Mouse (Mus musculus): ENCODE data around the gene Rnd1. TPM values are rescaled to one million over a fixed set of nuclear protein-coding genes. Genes with fewer than 3 reads are reported as not detected.

The Rnd1 gene
- polyA plus RNA-seq, 2 experiments = 0.24 to 0.67 TPM

GRCm38 (mm10) chr15:98645057-98646026, 31.9 kb downstream of the Rnd1 start:
- ATAC-seq (ENCODE audit: insufficient read depth) = no peak

GRCm38 (mm10) chr15:98644406-98644805, 32.9 kb downstream of the Rnd1 start:
- Histone ChIP-seq H3K4me1 (replicated peaks; ENCODE audit: control insufficient read depth in 2 of 2, insufficient read depth in 2 of 2, low read length in 1 of 2) (no peaks in the 10 kb centered on the region), H3K27me3 (ENCODE audit: control insufficient read depth, insufficient read depth, low read length) (peaks cover 4% of the 10 kb centered on the region), H3K36me3 (replicated peaks; ENCODE audit: control insufficient read depth, insufficient read depth, low read depth) (peaks cover 34% of the 10 kb centered on the region), H3K4me3 (ENCODE audit: insufficient read depth in 1 of 2, low read depth in 2 of 2, low read length in 2 of 2) (no peak overlapping the region), H3K4me2 (ENCODE audit: low read depth) (no peak overlapping the region), H3K9me3 (ENCODE audit: control insufficient read depth, low read length) (no peaks in the 10 kb centered on the region), H3K27ac (no peak overlapping the region), H3K9ac (replicated peaks) (no peak overlapping the region)
- 85% methylated on average over 12 of the region's 12 CpGs for WGBS (ENCODE audit: insufficient replicate concordance)
- ATAC-seq (ENCODE audit: insufficient read depth) = peak; percentile 24; the same call in 1 of the 2 replicates
- TF ChIP-seq CTCF (IDR thresholded peaks at IDR 0.05; ENCODE audit: low read depth) (no peak), EP300 (IDR thresholded peaks at IDR 0.05; ENCODE audit: low read depth) (no peak)
- DNase-seq (ENCODE audit: low read depth in 3 of 3, low spot score in 3 of 3) = no peak

More at GRCm38 (mm10) chr15:98645057-98646026, 31.9 kb downstream of the Rnd1 start:
- Histone ChIP-seq H3K9ac (replicated peaks) (no peak overlapping the region), H3K4me2 (ENCODE audit: low read depth) (no peak overlapping the region), H3K36me3 (replicated peaks; ENCODE audit: control insufficient read depth, insufficient read depth, low read depth) (peaks cover 44% of the 10 kb centered on the region), H3K4me1 (replicated peaks; ENCODE audit: control insufficient read depth in 2 of 2, insufficient read depth in 2 of 2, low read length in 1 of 2) (no peaks in the 10 kb centered on the region), H3K27me3 (ENCODE audit: control insufficient read depth, insufficient read depth, low read length) (peaks cover 2% of the 10 kb centered on the region; the same call in 1 of the 2 replicates), H3K27ac (no peak overlapping the region), H3K9me3 (ENCODE audit: control insufficient read depth, low read length) (no peaks in the 10 kb centered on the region), H3K4me3 (ENCODE audit: insufficient read depth in 1 of 2, low read depth in 2 of 2, low read length in 2 of 2) (no peak overlapping the region)
- no peak for TF ChIP-seq EP300 (IDR thresholded peaks at IDR 0.05; ENCODE audit: low read depth)
- no peak for TF ChIP-seq CTCF (IDR thresholded peaks at IDR 0.05; ENCODE audit: low read depth)
- no peak for DNase-seq (ENCODE audit: low read depth in 3 of 3, low spot score in 3 of 3)
- WGBS (ENCODE audit: insufficient replicate concordance) = 88% methylated on average over 24 of the region's 24 CpGs

GRCm38 (mm10) chr15:98640157-98640556, 37.1 kb downstream of the Rnd1 start:
- Histone ChIP-seq H3K36me3 (replicated peaks; ENCODE audit: control insufficient read depth, insufficient read depth, low read depth) (no peaks in the 10 kb centered on the region; the same call in 1 of the 2 replicates), H3K4me2 (ENCODE audit: low read depth) (no peak overlapping the region), H3K9ac (replicated peaks) (no peak overlapping the region), H3K27me3 (ENCODE audit: control insufficient read depth, insufficient read depth, low read length) (peaks cover 34% of the 10 kb centered on the region), H3K4me3 (ENCODE audit: insufficient read depth in 1 of 2, low read depth in 2 of 2, low read length in 2 of 2) (no peak overlapping the region), H3K27ac (no peak overlapping the region), H3K9me3 (ENCODE audit: control insufficient read depth, low read length) (no peaks in the 10 kb centered on the region), H3K4me1 (replicated peaks; ENCODE audit: control insufficient read depth in 2 of 2, insufficient read depth in 2 of 2, low read length in 1 of 2) (no peaks in the 10 kb centered on the region)
- DNase-seq (ENCODE audit: low read depth in 3 of 3, low spot score in 3 of 3) (no peak), ATAC-seq (ENCODE audit: insufficient read depth) (no peak)
- TF ChIP-seq CTCF (IDR thresholded peaks at IDR 0.05; ENCODE audit: low read depth) (no peak), EP300 (IDR thresholded peaks at IDR 0.05; ENCODE audit: low read depth) (no peak)
- 20% methylated on average over 8 of the region's 8 CpGs for WGBS (ENCODE audit: insufficient replicate concordance)

- ATAC-seq (ENCODE audit: insufficient read depth) = no peak
- no peak overlapping the region for H3K9ac ChIP-seq (replicated peaks)
Measured at GRCm38 (mm10) chr15:98637155-98637554, 40.1 kb downstream of the Rnd1 start.

GRCm38 (mm10) chr15:98636517-98636916, 40.7 kb downstream of the Rnd1 start:
- Histone ChIP-seq H3K9ac (replicated peaks) (no peak overlapping the region), H3K4me3 (ENCODE audit: insufficient read depth in 1 of 2, low read depth in 2 of 2, low read length in 2 of 2) (no peak overlapping the region), H3K36me3 (replicated peaks; ENCODE audit: control insufficient read depth, insufficient read depth, low read depth) (no peaks in the 10 kb centered on the region), H3K4me1 (replicated peaks; ENCODE audit: control insufficient read depth in 2 of 2, insufficient read depth in 2 of 2, low read length in 1 of 2) (no peaks in the 10 kb centered on the region), H3K27me3 (ENCODE audit: control insufficient read depth, insufficient read depth, low read length) (peaks cover 70% of the 10 kb centered on the region), H3K27ac (no peak overlapping the region), H3K4me2 (ENCODE audit: low read depth) (no peak overlapping the region), H3K9me3 (ENCODE audit: control insufficient read depth, low read length) (no peaks in the 10 kb centered on the region)
- no peak for TF ChIP-seq EP300 (IDR thresholded peaks at IDR 0.05; ENCODE audit: low read depth)
- no peak for TF ChIP-seq CTCF (IDR thresholded peaks at IDR 0.05; ENCODE audit: low read depth)
- ATAC-seq (ENCODE audit: insufficient read depth) (no peak), DNase-seq (ENCODE audit: low read depth in 3 of 3, low spot score in 3 of 3) (no peak)
- WGBS (ENCODE audit: insufficient replicate concordance) = 44% methylated on average over 5 of the region's 5 CpGs

More at GRCm38 (mm10) chr15:98637155-98637554, 40.1 kb downstream of the Rnd1 start:
- Histone ChIP-seq H3K4me3 (ENCODE audit: insufficient read depth in 1 of 2, low read depth in 2 of 2, low read length in 2 of 2) (no peak overlapping the region), H3K4me2 (ENCODE audit: low read depth) (no peak overlapping the region), H3K9me3 (ENCODE audit: control insufficient read depth, low read length) (no peaks in the 10 kb centered on the region), H3K27me3 (ENCODE audit: control insufficient read depth, insufficient read depth, low read length) (peaks cover 64% of the 10 kb centered on the region), H3K36me3 (replicated peaks; ENCODE audit: control insufficient read depth, insufficient read depth, low read depth) (no peaks in the 10 kb centered on the region), H3K4me1 (replicated peaks; ENCODE audit: control insufficient read depth in 2 of 2, insufficient read depth in 2 of 2, low read length in 1 of 2) (no peaks in the 10 kb centered on the region), H3K27ac (no peak overlapping the region)
- DNase-seq (ENCODE audit: low read depth in 3 of 3, low spot score in 3 of 3) = no peak
- no peak for TF ChIP-seq EP300 (IDR thresholded peaks at IDR 0.05; ENCODE audit: low read depth)
- TF ChIP-seq CTCF (IDR thresholded peaks at IDR 0.05; ENCODE audit: low read depth) = no peak
- 41% methylated on average over 3 of the region's 3 CpGs for WGBS (ENCODE audit: insufficient replicate concordance)

Data from liver, embryonic 14.5 days (tissue).